Mouse (Mus musculus): ENCODE data around the gene Olfm3.

Olfm3 gene

GRCm38 (mm10) chr3:115080428-115081181 is 176.7 kb downstream of the Olfm3 start:
- DNase-seq (ENCODE audit: low spot score), result no peak

- no peak for DNase-seq (ENCODE audit: low spot score)
Measured at GRCm38 (mm10) chr3:115081371-115081770, 177.5 kb downstream of the Olfm3 start.

- no peak for DNase-seq (ENCODE audit: low spot score)
Measured at GRCm38 (mm10) chr3:115082947-115083346, 179.1 kb downstream of the Olfm3 start.

GRCm38 (mm10) chr3:115088281-115088680 is 184.4 kb downstream of the Olfm3 start:
- no peak for DNase-seq (ENCODE audit: low spot score)

- no peak for DNase-seq (ENCODE audit: low spot score)
Measured at GRCm38 (mm10) chr3:115090670-115091069, 186.8 kb downstream of the Olfm3 start.

- no peak for DNase-seq (ENCODE audit: low spot score)
Measured at GRCm38 (mm10) chr3:115095496-115095895, 191.6 kb downstream of the Olfm3 start.

GRCm38 (mm10) chr3:115099590-115099989 is 195.7 kb downstream of the Olfm3 start:
- DNase-seq (ENCODE audit: low spot score), result no peak

- DNase-seq (ENCODE audit: low spot score), result no peak
Measured at GRCm38 (mm10) chr3:115104155-115104801, 200.4 kb downstream of the Olfm3 start.

GRCm38 (mm10) chr3:115104802-115105493 is 201.1 kb downstream of the Olfm3 start:
- DNase-seq (ENCODE audit: low spot score), result no peak

- no peak for DNase-seq (ENCODE audit: low spot score)
Measured at GRCm38 (mm10) chr3:115145722-115146121, 241.8 kb downstream of the Olfm3 start.

GRCm38 (mm10) chr3:115146244-115146643 is 242.4 kb downstream of the Olfm3 start:
- DNase-seq (ENCODE audit: low spot score), result no peak

GRCm38 (mm10) chr3:115158903-115159473 is 255.1 kb downstream of the Olfm3 start:
- no peak for DNase-seq (ENCODE audit: low spot score)

GRCm38 (mm10) chr3:115174625-115175024 is 270.7 kb downstream of the Olfm3 start:
- DNase-seq (ENCODE audit: low spot score), result no peak
